Mouse (Mus musculus) heart, postnatal 4 days (tissue): ENCODE data around the gene Nln. TPM values are rescaled to one million over a fixed set of nuclear protein-coding genes. Genes with fewer than 3 reads are reported as not detected.

Experiments
- DNase-seq: peaks from one replicate; pipeline ENCODE4 v3.0.0; 2021
- total RNA-seq, 2 experiments: library from RNA; stranded (reverse); gene quantifications; 2 replicates each; pipeline ENCODE4 v1.2.3; 2021

The Nln gene
- total RNA-seq, 2 experiments from 2014 or later: 27.2 to 30.4 TPM

- no peak for DNase-seq
Measured at GRCm38 (mm10) chr13:104014038-104014437, 95.4 kb downstream of the Nln start.

- DNase-seq: no peak
Measured at GRCm38 (mm10) chr13:104013380-104013779, 96.0 kb downstream of the Nln start.

- DNase-seq: no peak
Measured at GRCm38 (mm10) chr13:104012214-104012833, 97.1 kb downstream of the Nln start.

GRCm38 (mm10) chr13:104011289-104011688 is 98.1 kb downstream of the Nln start:
- DNase-seq: no peak

- no peak for DNase-seq
Measured at GRCm38 (mm10) chr13:104005231-104005845, 104.1 kb downstream of the Nln start.

- no peak for DNase-seq
Measured at GRCm38 (mm10) chr13:103994085-103994455, 115.3 kb downstream of the Nln start.

GRCm38 (mm10) chr13:103993142-103994084 is 116.0 kb downstream of the Nln start:
- DNase-seq: no peak

GRCm38 (mm10) chr13:103986660-103987059 is 122.8 kb downstream of the Nln start:
- no peak for DNase-seq

- no peak for DNase-seq
Measured at GRCm38 (mm10) chr13:103985510-103986278, 123.7 kb downstream of the Nln start.

- DNase-seq: no peak
Measured at GRCm38 (mm10) chr13:103982376-103982775, 127.0 kb downstream of the Nln start.

- DNase-seq: no peak
Measured at GRCm38 (mm10) chr13:103980414-103980813, 129.0 kb downstream of the Nln start.

- DNase-seq: peak; percentile 29
Measured at GRCm38 (mm10) chr13:103978286-103978866, 131.0 kb downstream of the Nln start.

GRCm38 (mm10) chr13:103977844-103978243 is 131.6 kb downstream of the Nln start:
- DNase-seq: no peak

- DNase-seq: no peak
Measured at GRCm38 (mm10) chr13:103976181-103976724, 133.2 kb downstream of the Nln start.

- peak; percentile 30 for DNase-seq
Measured at GRCm38 (mm10) chr13:103975101-103975500, 134.3 kb downstream of the Nln start.

- DNase-seq: no peak
Measured at GRCm38 (mm10) chr13:103973977-103974376, 135.4 kb downstream of the Nln start.

Other genes with a start within 250 kb of the Nln start
- gene Erbin, start 189.1 kb downstream of the Nln start, total RNA-seq: 10 to 100 TPM; 82.6 to 85.9 TPM
- 1 to 10 TPM; 1.7 to 1.8 TPM for gene Sgtb, start 127 bp upstream of the Nln start, total RNA-seq
- 10 to 100 TPM; 35.3 to 35.8 TPM for gene Trappc13, start 68.9 kb upstream of the Nln start, total RNA-seq
- gene Trim23, start 69.2 kb upstream of the Nln start, total RNA-seq: 10 to 100 TPM; 17.8 to 19.9 TPM
- 10 to 100 TPM; 10.2 to 13.5 TPM for gene Cenpk, start 119.0 kb upstream of the Nln start, total RNA-seq
- 10 to 100 TPM; 10.2 to 11.6 TPM for gene Ppwd1, start 119.2 kb upstream of the Nln start, total RNA-seq
- 10 to 100 TPM; 19.9 to 21.8 TPM for gene Adamts6, start 178.2 kb upstream of the Nln start, total RNA-seq